Mouse (Mus musculus) ES-E14 (cell line): ENCODE measurements around the gene Mrpl44.

ENCODE experiments used
- MAFK ChIP-seq: IDR thresholded peaks from 2 replicates; pipeline ENCODE4 v1.6.1; 2014; ENCODE audit warnings: mild to moderate bottlenecking, low read depth, low read length, inconsistent platforms; ENCODE audit not compliant: insufficient read depth
- ZC3H11A ChIP-seq: IDR thresholded peaks from 2 replicates; pipeline ENCODE4 v1.6.1; 2012; ENCODE audit warnings: low read depth, mild to moderate bottlenecking, inconsistent platforms, low read length, borderline replicate concordance

- TF ChIP-seq MAFK, result no peak
- TF ChIP-seq ZC3H11A, result no peak
Measured at GRCm38 (mm10) chr1:79786267-79786927, 10.6 kb downstream of the Mrpl44 start.
